Mouse (Mus musculus) liver, embryonic 11.5 days (tissue): ENCODE results near the gene Epgn. TPM values are rescaled to one million over a fixed set of nuclear protein-coding genes. Genes with fewer than 3 reads are reported as not detected.

Experiments
- ATAC-seq: fragments of 200-750 bp; cut with Nextera tagmentation; replicated peaks from 2 replicates; pipeline ENCODE4 v1.8.0; 2017; ENCODE audit warnings: moderate number of reproducible peaks, mild to moderate bottlenecking, moderate TSS enrichment, moderate library complexity; ENCODE audit not compliant: low FRiP score
- DNase-seq: peaks from one replicate; pipeline ENCODE4 v3.0.0-alpha.2; 2017; ENCODE audit warnings: low spot score
- H3K27ac ChIP-seq: fragments of 300-500 bp; sonication (generic); 2 replicates; pipeline ENCODE4 v1.5.1; 2014; ENCODE audit warnings: mild to moderate bottlenecking, low read depth, low read length, control low read depth
- H3K27me3 ChIP-seq: fragments of 300-500 bp; sonication (generic); replicated peaks from 2 replicates; pipeline ENCODE4 v1.6.1; 2014; ENCODE audit warnings: low read length, mixed read lengths; ENCODE audit not compliant: control insufficient read depth, insufficient read depth
- H3K36me3 ChIP-seq: fragments of 300-500 bp; sonication (generic); 2 replicates; pipeline ENCODE4 v1.6.1; 2014; ENCODE audit warnings: mild to moderate bottlenecking, low read length, moderate library complexity, mixed read lengths; ENCODE audit not compliant: control insufficient read depth, insufficient read depth
- H3K4me1 ChIP-seq: fragments of 300-500 bp; sonication (generic); replicated peaks from 2 replicates; pipeline ENCODE4 v1.6.1; 2014; ENCODE audit warnings: low read length, mixed read lengths; ENCODE audit not compliant: control insufficient read depth, insufficient read depth
- H3K4me2 ChIP-seq: fragments of 300-500 bp; sonication (generic); 2 replicates; pipeline ENCODE4 v1.6.1; 2014; ENCODE audit warnings: mild to moderate bottlenecking, control low read depth, moderate library complexity
- H3K4me3 ChIP-seq: fragments of 300-500 bp; sonication (generic); 2 replicates; pipeline ENCODE4 v1.5.1; 2014; ENCODE audit warnings: low read depth, low read length, control low read depth
- H3K9ac ChIP-seq: fragments of 300-500 bp; sonication (generic); 2 replicates; pipeline ENCODE4 v1.6.1; 2014; ENCODE audit warnings: low read depth, low read length, control low read depth
- H3K9me3 ChIP-seq: fragments of 300-500 bp; sonication (generic); 2 replicates; pipeline ENCODE4 v1.6.1; 2016; ENCODE audit warnings: low read length, inconsistent platforms, mixed read lengths; ENCODE audit not compliant: control insufficient read depth
- WGBS: fragments of 180-500 bp; shearing (Covaris S2); extraction: QIAGEN DNeasy Blood & Tissue Kit; methylation state at CpG from one replicate; pipeline ENCODE4 v1.1.7; 2014; 5-methylcytosine and 5-hydroxymethylcytosine counted together
- polyA plus RNA-seq: library from polyadenylated mRNA; unstranded; fragments of >200 nt; fragmentation: Nextera tagmentation; extraction: Ambion mirVana; gene quantifications from 2 replicates; pipeline ENCODE4 v1.2.1, GENCODE M21; 2014

Epgn gene
- polyA plus RNA-seq, 1 experiment from 2014 or later = 0.22 TPM

DNA sequence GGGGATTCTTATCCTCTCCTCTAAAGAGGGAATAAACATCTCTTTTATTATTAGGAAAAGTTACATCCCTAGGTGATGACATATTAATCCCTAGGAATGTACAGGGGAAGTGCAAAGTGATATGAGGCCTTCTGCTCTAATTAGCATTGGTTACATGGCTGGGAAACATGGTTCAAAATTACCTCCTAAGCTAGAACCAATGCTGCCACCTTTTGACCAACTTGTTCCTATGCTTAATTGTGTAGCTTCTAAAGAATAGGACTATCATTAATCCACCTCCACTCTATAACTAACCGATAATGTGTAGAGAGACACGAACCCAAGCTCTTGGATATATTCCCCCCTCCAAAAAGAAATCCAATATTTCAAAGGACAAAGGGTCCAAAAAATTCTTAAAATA is 3.4 kb downstream of the Epgn start:
- no peak overlapping the region for H3K9ac ChIP-seq
- H3K4me1 ChIP-seq = no peaks in the 10 kb centered on the region
- ATAC-seq (no peak), DNase-seq (no peak)
- no peaks in the 10 kb centered on the region for H3K9me3 ChIP-seq
- 79% methylated on average over 2 of the region's 2 CpGs for WGBS
- no peaks in the 10 kb centered on the region for H3K27me3 ChIP-seq
- H3K27ac ChIP-seq = no peak overlapping the region
- no peak overlapping the region for H3K4me2 ChIP-seq
- no peak overlapping the region for H3K4me3 ChIP-seq
- no peaks in the 10 kb centered on the region for H3K36me3 ChIP-seq

GRCm38 (mm10) chr5:91035341-91035740 is 8.1 kb downstream of the Epgn start:
- no peak for ATAC-seq
- Histone ChIP-seq H3K4me2 (no peak overlapping the region), H3K4me3 (no peak overlapping the region), H3K9me3 (no peaks in the 10 kb centered on the region), H3K36me3 (no peaks in the 10 kb centered on the region), H3K9ac (no peak overlapping the region), H3K27me3 (no peaks in the 10 kb centered on the region), H3K4me1 (no peaks in the 10 kb centered on the region), H3K27ac (no peak overlapping the region)
- DNase-seq = no peak
- WGBS = 75% methylated on average over 2 of the region's 2 CpGs

DNA sequence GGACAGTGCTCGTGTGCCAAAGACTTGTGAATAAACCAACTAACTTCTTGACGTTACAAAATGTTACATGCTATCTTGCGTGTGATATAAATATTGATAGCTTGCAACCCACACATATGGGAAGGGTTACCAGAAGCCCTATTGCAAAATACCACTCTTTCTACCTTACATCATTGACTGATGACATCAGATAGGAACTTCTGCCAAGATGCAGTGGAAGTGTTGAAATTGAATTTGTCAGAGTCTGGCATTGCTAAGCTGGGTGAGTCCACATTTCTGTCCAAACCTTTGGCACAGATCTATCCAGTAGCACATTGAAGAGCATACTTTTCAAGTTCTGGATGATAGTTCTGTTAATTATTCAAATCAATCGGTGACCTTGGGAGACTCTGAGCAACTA is 9.4 kb downstream of the Epgn start:
- H3K27me3 ChIP-seq = no peaks in the 10 kb centered on the region
- no peaks in the 10 kb centered on the region for H3K4me1 ChIP-seq
- no peak overlapping the region for H3K9ac ChIP-seq
- 84% methylated on average over 4 of the region's 4 CpGs for WGBS
- H3K9me3 ChIP-seq = no peaks in the 10 kb centered on the region
- H3K27ac ChIP-seq = no peak overlapping the region
- no peak overlapping the region for H3K4me3 ChIP-seq
- H3K36me3 ChIP-seq = no peaks in the 10 kb centered on the region
- no peak for DNase-seq
- ATAC-seq = no peak
- no peak overlapping the region for H3K4me2 ChIP-seq

DNA sequence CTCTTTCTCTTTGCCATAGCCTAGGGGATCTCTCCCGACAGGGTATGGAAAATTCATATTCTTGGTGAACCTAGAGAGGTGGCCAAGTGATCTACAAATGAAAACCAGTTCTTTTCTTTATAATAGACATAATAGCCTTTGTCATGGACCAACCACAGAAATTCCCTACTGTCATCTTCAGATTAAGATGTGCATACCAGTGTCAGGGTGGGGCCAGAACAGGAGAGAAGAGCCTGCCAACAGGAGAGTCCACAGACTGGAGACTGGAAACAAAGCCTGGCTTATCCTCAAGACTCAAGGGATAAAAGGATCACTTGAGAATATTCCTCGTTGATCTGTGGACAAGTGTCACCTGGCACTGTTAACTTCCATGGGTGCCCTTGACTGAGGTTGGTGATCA is 10.5 kb downstream of the Epgn start:
- Histone ChIP-seq H3K36me3 (no peaks in the 10 kb centered on the region), H3K4me2 (no peak overlapping the region), H3K4me1 (no peaks in the 10 kb centered on the region), H3K4me3 (no peak overlapping the region), H3K9ac (no peak overlapping the region), H3K9me3 (no peaks in the 10 kb centered on the region), H3K27me3 (no peaks in the 10 kb centered on the region), H3K27ac (no peak overlapping the region)
- WGBS = 75% methylated on average over 2 of the region's 2 CpGs
- ATAC-seq = no peak
- DNase-seq = no peak

GRCm38 (mm10) chr5:91038547-91038946 is 11.3 kb downstream of the Epgn start:
- ATAC-seq (no peak), DNase-seq (no peak)
- H3K36me3 ChIP-seq = no peaks in the 10 kb centered on the region
- no peaks in the 10 kb centered on the region for H3K4me1 ChIP-seq
- no peak overlapping the region for H3K9ac ChIP-seq
- no peaks in the 10 kb centered on the region for H3K27me3 ChIP-seq
- H3K9me3 ChIP-seq = no peaks in the 10 kb centered on the region
- no peak overlapping the region for H3K4me2 ChIP-seq
- H3K4me3 ChIP-seq = no peak overlapping the region
- 17% methylated on average over 2 of the region's 2 CpGs for WGBS
- H3K27ac ChIP-seq = no peak overlapping the region

- H3K4me3 ChIP-seq = no peak overlapping the region
- H3K4me1 ChIP-seq = no peaks in the 10 kb centered on the region
- ATAC-seq = no peak
- H3K9me3 ChIP-seq = no peaks in the 10 kb centered on the region
- no peaks in the 10 kb centered on the region for H3K27me3 ChIP-seq
- H3K36me3 ChIP-seq = no peaks in the 10 kb centered on the region
- no peak for DNase-seq
- no peak overlapping the region for H3K4me2 ChIP-seq
- no peak overlapping the region for H3K27ac ChIP-seq
- H3K9ac ChIP-seq = no peak overlapping the region
- 62% methylated on average over 2 of the region's 2 CpGs for WGBS
Observed at GRCm38 (mm10) chr5:91038963-91039362, 11.7 kb downstream of the Epgn start.

DNA sequence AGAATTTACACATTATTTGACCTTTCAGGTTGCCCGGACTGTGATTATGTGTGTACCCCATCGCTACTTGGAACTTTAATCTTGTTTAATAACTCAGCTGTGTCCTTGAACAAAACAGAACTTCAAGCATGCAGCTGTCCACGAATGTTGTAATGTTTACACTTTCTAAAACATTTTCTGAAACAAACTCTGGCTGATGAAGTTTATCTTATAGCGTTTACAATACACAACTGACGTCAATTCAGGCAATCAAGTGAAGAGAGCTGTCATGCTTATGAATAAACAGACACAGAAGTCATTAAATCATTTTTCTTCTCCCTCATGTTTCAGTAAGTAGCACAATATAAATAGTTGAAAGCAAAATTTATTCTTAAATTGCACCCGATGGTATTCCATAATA is 20.7 kb downstream of the Epgn start:
- no peaks in the 10 kb centered on the region for H3K4me1 ChIP-seq
- H3K9ac ChIP-seq = no peak overlapping the region
- no peak overlapping the region for H3K4me2 ChIP-seq
- DNase-seq (no peak), ATAC-seq (no peak)
- 77% methylated on average over 6 of the region's 6 CpGs for WGBS
- no peak overlapping the region for H3K27ac ChIP-seq
- no peaks in the 10 kb centered on the region for H3K36me3 ChIP-seq
- no peaks in the 10 kb centered on the region for H3K27me3 ChIP-seq
- H3K9me3 ChIP-seq = no peaks in the 10 kb centered on the region
- H3K4me3 ChIP-seq = no peak overlapping the region

- H3K4me2 ChIP-seq = no peak overlapping the region
- no peaks in the 10 kb centered on the region for H3K36me3 ChIP-seq
- no peak overlapping the region for H3K27ac ChIP-seq
- no peak overlapping the region for H3K4me3 ChIP-seq
- ATAC-seq = no peak
- H3K27me3 ChIP-seq = no peaks in the 10 kb centered on the region
- no peak overlapping the region for H3K9ac ChIP-seq
- DNase-seq = no peak
- H3K9me3 ChIP-seq = no peaks in the 10 kb centered on the region
- no peaks in the 10 kb centered on the region for H3K4me1 ChIP-seq
- 77% methylated on average over 8 of the region's 8 CpGs for WGBS
Observed at GRCm38 (mm10) chr5:91048397-91048796, 21.1 kb downstream of the Epgn start.

- no peak overlapping the region for H3K4me3 ChIP-seq
- DNase-seq (no peak), ATAC-seq (no peak)
- H3K27me3 ChIP-seq = peaks cover 15% of the 10 kb centered on the region
- H3K9me3 ChIP-seq = no peaks in the 10 kb centered on the region
- H3K4me1 ChIP-seq = no peaks in the 10 kb centered on the region
- WGBS = 73% methylated on average over 4 of the region's 4 CpGs
- H3K27ac ChIP-seq = no peak overlapping the region
- H3K4me2 ChIP-seq = no peak overlapping the region
- H3K36me3 ChIP-seq = no peaks in the 10 kb centered on the region
- no peak overlapping the region for H3K9ac ChIP-seq
Observed at GRCm38 (mm10) chr5:91072340-91072739, 45.1 kb downstream of the Epgn start.
